Mouse (Mus musculus) cerebellum, adult 11 months (tissue): ENCODE data around the gene Nsrp1.
A peak's percentile ranks its signal among the peaks of the same experiment; 100 is the strongest.

ENCODE experiments used
- DNase-seq: peaks from one replicate; pipeline ENCODE4 v3.0.0; 2022

Gene Nsrp1

GRCm38 (mm10) chr11:77041891-77042290, 36.3 kb downstream of the Nsrp1 start:
- no peak for DNase-seq

- no peak for DNase-seq
Observed at GRCm38 (mm10) chr11:77031151-77031934, 46.9 kb downstream of the Nsrp1 start.

- DNase-seq: no peak
Observed at GRCm38 (mm10) chr11:77028157-77028556, 50.1 kb downstream of the Nsrp1 start.

GRCm38 (mm10) chr11:77026559-77026958, 51.7 kb downstream of the Nsrp1 start:
- no peak for DNase-seq

GRCm38 (mm10) chr11:77021749-77022396, 56.4 kb downstream of the Nsrp1 start:
- DNase-seq: no peak

- no peak for DNase-seq
Observed at GRCm38 (mm10) chr11:77019539-77019938, 58.7 kb downstream of the Nsrp1 start.

- DNase-seq: no peak
Observed at GRCm38 (mm10) chr11:77018046-77018445, 60.2 kb downstream of the Nsrp1 start.

- DNase-seq: no peak
Observed at GRCm38 (mm10) chr11:77010762-77011475, 67.3 kb downstream of the Nsrp1 start.

- DNase-seq: no peak
Observed at GRCm38 (mm10) chr11:77009069-77010025, 68.9 kb downstream of the Nsrp1 start.

GRCm38 (mm10) chr11:77006616-77007015, 71.6 kb downstream of the Nsrp1 start:
- no peak for DNase-seq

- DNase-seq: no peak
Observed at GRCm38 (mm10) chr11:77005881-77006280, 72.4 kb downstream of the Nsrp1 start.

- DNase-seq: no peak
Observed at GRCm38 (mm10) chr11:77002361-77002760, 75.9 kb downstream of the Nsrp1 start.

GRCm38 (mm10) chr11:77000741-77001140, 77.5 kb downstream of the Nsrp1 start:
- no peak for DNase-seq

- DNase-seq: no peak
Observed at GRCm38 (mm10) chr11:76998705-76999226, 79.5 kb downstream of the Nsrp1 start.

GRCm38 (mm10) chr11:76997916-76998704, 80.1 kb downstream of the Nsrp1 start, which contains the start of gene Slc6a4:
Slc6a4 (plus strand) TSS chr11:76998603.
- DNase-seq: no peak

GRCm38 (mm10) chr11:76997305-76997704, 80.9 kb downstream of the Nsrp1 start:
- DNase-seq: peak; percentile 60

- DNase-seq: no peak
Observed at GRCm38 (mm10) chr11:76995966-76996672, 82.1 kb downstream of the Nsrp1 start.
